Mouse (Mus musculus): Measurements from ENCODE around the gene Mettl5. TPM values are rescaled to one million over a fixed set of nuclear protein-coding genes. Genes with fewer than 3 reads are reported as not detected.

Gene Mettl5
- polyA plus RNA-seq, 1 experiment from 2014 or later, result 36.2 TPM

- DNase-seq (ENCODE audit: low spot score) (peak; percentile 69), ATAC-seq (ENCODE audit: insufficient number of reproducible peaks, low FRiP score, low TSS enrichment, low read depth) (peak; percentile 57)
- H3K9me3 ChIP-seq (ENCODE audit: control insufficient read depth, low read length), result no peaks in the 10 kb centered on the region
- H3K4me2 ChIP-seq (ENCODE audit: low read depth, severe bottlenecking), result peak overlapping the region; percentile 58
- peak overlapping the region; percentile 64 for H3K4me3 ChIP-seq (ENCODE audit: low read depth, low read length)
- H3K9ac ChIP-seq (ENCODE audit: low read length), result peak overlapping the region; percentile 96
- WGBS, result 2% methylated on average over 36 of the region's 45 CpGs
- H3K36me3 ChIP-seq (ENCODE audit: control insufficient read depth, insufficient read depth, low read length), result peaks cover 4% of the 10 kb centered on the region
- no peaks in the 10 kb centered on the region for H3K4me1 ChIP-seq (ENCODE audit: control insufficient read depth, insufficient read depth, low read length)
- H3K27ac ChIP-seq (replicated peaks; ENCODE audit: low read depth, low read length), result peak overlapping the region; percentile 92
- H3K27me3 ChIP-seq (ENCODE audit: control insufficient read depth, insufficient read depth, low read length), result no peaks in the 10 kb centered on the region
Observed at GRCm38 (mm10) chr2:69823129-69823677, 62.2 kb downstream of the Mettl5 start.

DNA sequence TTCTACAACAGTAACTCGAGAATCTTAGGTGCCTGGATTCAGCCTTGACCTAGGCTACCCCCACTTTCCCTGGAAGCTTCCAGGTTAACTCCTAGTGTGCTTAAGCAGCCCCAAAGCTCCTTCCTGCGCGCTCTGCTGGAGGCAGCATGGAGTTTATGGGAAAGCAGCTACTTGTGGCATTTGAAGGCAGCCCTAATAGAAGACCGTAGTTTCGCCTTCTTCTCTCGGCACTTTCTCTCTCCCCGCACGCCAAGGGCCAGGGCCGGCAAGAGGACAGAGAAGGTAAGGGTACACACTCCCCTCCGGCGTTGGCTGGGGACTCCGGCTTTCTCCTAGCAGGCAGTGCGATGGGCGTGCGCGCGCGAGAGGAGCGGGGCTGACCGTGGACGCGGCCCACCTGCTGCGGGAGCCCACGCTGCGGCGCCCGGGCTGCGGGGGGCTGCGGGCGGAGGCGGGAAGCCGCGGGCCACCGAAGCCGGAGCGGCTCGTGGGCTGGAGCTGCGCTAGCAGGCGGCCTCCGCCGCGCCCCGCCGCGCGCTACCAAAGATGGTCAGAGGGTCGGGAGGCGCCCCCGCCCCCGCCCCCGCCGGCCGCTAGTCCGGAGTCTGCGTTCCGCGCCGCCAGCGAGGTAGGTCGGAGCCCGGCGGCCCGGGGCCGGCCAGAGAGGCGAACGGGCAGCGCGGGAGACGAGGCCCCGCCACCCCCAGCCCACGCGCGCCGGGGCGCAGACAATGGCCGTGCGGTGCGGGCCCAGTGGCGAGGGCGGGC lies 62.9 kb downstream of the Mettl5 start:
- peak; percentile 65 for ATAC-seq (ENCODE audit: insufficient number of reproducible peaks, low FRiP score, low TSS enrichment, low read depth)
- peak overlapping the region; percentile 96 for H3K9ac ChIP-seq (ENCODE audit: low read length)
- H3K36me3 ChIP-seq (ENCODE audit: control insufficient read depth, insufficient read depth, low read length), result peaks cover 4% of the 10 kb centered on the region; the same call in 1 of the 2 replicates
- no peaks in the 10 kb centered on the region for H3K9me3 ChIP-seq (ENCODE audit: control insufficient read depth, low read length)
- DNase-seq (ENCODE audit: low spot score), result peak; percentile 81
- H3K27me3 ChIP-seq (ENCODE audit: control insufficient read depth, insufficient read depth, low read length), result no peaks in the 10 kb centered on the region
- peak overlapping the region; percentile 92 for H3K27ac ChIP-seq (replicated peaks; ENCODE audit: low read depth, low read length)
- peak overlapping the region; percentile 64 for H3K4me3 ChIP-seq (ENCODE audit: low read depth, low read length)
- WGBS, result under 1% methylated on average over 60 of the region's 80 CpGs
- peak overlapping the region; percentile 58 for H3K4me2 ChIP-seq (ENCODE audit: low read depth, severe bottlenecking)
- H3K4me1 ChIP-seq (ENCODE audit: control insufficient read depth, insufficient read depth, low read length), result no peaks in the 10 kb centered on the region

DNA sequence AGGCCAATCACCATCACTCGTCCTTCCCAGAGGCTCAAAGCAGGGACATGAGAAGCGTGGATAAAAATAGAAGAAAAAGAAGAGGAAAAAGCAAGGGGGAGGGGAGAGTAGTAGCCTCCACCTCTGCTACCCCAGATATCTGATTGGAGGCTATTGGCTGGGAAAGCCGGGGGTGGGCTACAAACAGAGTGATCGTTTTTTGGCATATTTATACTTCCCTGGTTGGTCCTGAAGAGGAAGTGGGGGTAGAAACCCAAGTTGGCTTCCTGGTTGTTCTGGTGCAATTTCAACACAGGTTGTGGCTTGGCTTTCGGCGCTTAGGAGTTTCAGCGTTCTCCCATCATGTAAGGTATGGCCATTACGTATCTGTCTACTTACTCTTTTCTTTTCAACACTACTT lies 63.7 kb downstream of the Mettl5 start, which contains the start of gene Klhl23:
TSS of gene Klhl23 (plus strand) at position 234 of the 400 bp plus-strand sequence.
- H3K36me3 ChIP-seq (ENCODE audit: control insufficient read depth, insufficient read depth, low read length), result peaks cover 4% of the 10 kb centered on the region; the same call in 1 of the 2 replicates
- H3K4me3 ChIP-seq (ENCODE audit: low read depth, low read length), result peak within 1 kb of the TSS; percentile 64
- peak within 1 kb of the TSS; percentile 58 for H3K4me2 ChIP-seq (ENCODE audit: low read depth, severe bottlenecking)
- 18% methylated on average over 8 of the region's 8 CpGs for WGBS
- DNase-seq (ENCODE audit: low spot score) (no peak), ATAC-seq (ENCODE audit: insufficient number of reproducible peaks, low FRiP score, low TSS enrichment, low read depth) (0 out of 2 replicates have a peak, but pooled peaks have one; percentile 33)
- H3K4me1 ChIP-seq (ENCODE audit: control insufficient read depth, insufficient read depth, low read length), result no peaks in the 10 kb centered on the region
- no peaks in the 10 kb centered on the region for H3K27me3 ChIP-seq (ENCODE audit: control insufficient read depth, insufficient read depth, low read length)
- no peaks in the 10 kb centered on the region for H3K9me3 ChIP-seq (ENCODE audit: control insufficient read depth, low read length)
- H3K27ac ChIP-seq (replicated peaks; ENCODE audit: low read depth, low read length), result peak within 1 kb of the TSS; percentile 92
- H3K9ac ChIP-seq (ENCODE audit: low read length), result peak within 1 kb of the TSS; percentile 96

Other genes starting within 250 kb of the Mettl5 start
- gene Bbs5, start 238.4 kb downstream of the Mettl5 start, polyA plus RNA-seq (2014; fragmentation: Nextera tagmentation; extraction: Ambion mirVana), result 17.4 and 20.7 TPM in 2 replicates
- 2.7 and 3.5 TPM in 2 replicates for gene Klhl41, start 215.5 kb downstream of the Mettl5 start, polyA plus RNA-seq (2014; fragmentation: Nextera tagmentation; extraction: Ambion mirVana)
- gene Fastkd1, start 172.1 kb downstream of the Mettl5 start, polyA plus RNA-seq (2014; fragmentation: Nextera tagmentation; extraction: Ambion mirVana), result 17.5 and 18.3 TPM in 2 replicates
- gene Ppig, start 163.1 kb downstream of the Mettl5 start, polyA plus RNA-seq (2014; fragmentation: Nextera tagmentation; extraction: Ambion mirVana), result 138 and 150 TPM in 2 replicates
- 2.2 and 3.0 TPM in 2 replicates for gene Ccdc173, start 96.0 kb downstream of the Mettl5 start, polyA plus RNA-seq (2014; fragmentation: Nextera tagmentation; extraction: Ambion mirVana)
- gene Phospho2, start 96.0 kb downstream of the Mettl5 start, polyA plus RNA-seq (2014; fragmentation: Nextera tagmentation; extraction: Ambion mirVana), result 29.2 and 31.5 TPM in 2 replicates
- gene Klhl23, start 63.7 kb downstream of the Mettl5 start, polyA plus RNA-seq (2014; fragmentation: Nextera tagmentation; extraction: Ambion mirVana), result 31.6 and 35.7 TPM in 2 replicates
- 423 and 426 TPM in 2 replicates for gene Ssb, start 24.1 kb downstream of the Mettl5 start, polyA plus RNA-seq (2014; fragmentation: Nextera tagmentation; extraction: Ambion mirVana)
- 13.2 and 20.1 TPM in 2 replicates for gene Ubr3, start 11.6 kb upstream of the Mettl5 start, polyA plus RNA-seq (2014; fragmentation: Nextera tagmentation; extraction: Ambion mirVana)
- gene Myo3b, start 153.5 kb upstream of the Mettl5 start, polyA plus RNA-seq (2014; fragmentation: Nextera tagmentation; extraction: Ambion mirVana), result not detected in 2 replicates